In genomic region chr13:30082761-30083160, GRCm38 (mm10) we compare ENCODE assay signal across 30 mouse cellular contexts. TPM values are rescaled to one million over a fixed set of nuclear protein-coding genes. Genes with fewer than 3 reads are reported as not detected.
DNase-seq lines count a peak whose midpoint lies in the region; ATAC-seq lines count a peak whose summit lies in the region.
"Had no signal": no experiment of that assay in that cellular context is flagged by ENCODE, and none has a peak within 500 bp of the region (broad histone marks: within the 10 kb centered on the region; RNA-seq: fewer than 3 reads in every experiment).

No protein-coding gene starts in this region.

- no peak for ATAC-seq in embryonic facial prominence, embryonic 11.5 days (replicated peaks; ENCODE audit: insufficient number of reproducible peaks, low FRiP score, low TSS enrichment, low read depth)
- no peak for ATAC-seq in midbrain, embryonic 11.5 days (ENCODE audit: low FRiP score)
- no peak for ATAC-seq in midbrain, embryonic 14.5 days (ENCODE audit: low FRiP score, low TSS enrichment)
- ATAC-seq: forebrain, embryonic 15.5 days; hindbrain, postnatal 0 days; inflammation-experienced regulatory T-cells, adult 6 months; intestine, embryonic 16.5 days had no signal

- H3K4me1 ChIP-seq in embryonic facial prominence, embryonic 11.5 days (ENCODE audit: control insufficient read depth, insufficient read depth, low read length): no peaks in the 10 kb centered on the region; the same call in 1 of the 2 replicates
- H3K4me1 ChIP-seq in embryonic facial prominence, embryonic 10.5 days: peaks cover 38% of the 10 kb centered on the region
- H3K4me1 ChIP-seq in midbrain, embryonic 11.5 days (ENCODE audit: control insufficient read depth, insufficient read depth, low read length): no peaks in the 10 kb centered on the region
- no peaks in the 10 kb centered on the region for H3K4me1 ChIP-seq in midbrain, embryonic 14.5 days (ENCODE audit: control insufficient read depth, insufficient read depth, low read length)

- H3K4me2 ChIP-seq in embryonic facial prominence, embryonic 11.5 days (ENCODE audit: low read depth, low read length): no peak overlapping the region
- no peak overlapping the region for H3K4me2 ChIP-seq in midbrain, embryonic 11.5 days
- H3K4me2 ChIP-seq in midbrain, embryonic 14.5 days (ENCODE audit: low read length): no peak overlapping the region
- H3K4me2 ChIP-seq: embryonic facial prominence, embryonic 12.5 days; forebrain, embryonic 12.5 days; forebrain, embryonic 15.5 days; heart, embryonic 13.5 days; hindbrain, embryonic 14.5 days had no signal

- DNase-seq in embryonic facial prominence, embryonic 11.5 days (ENCODE audit: low spot score): peak; percentile 84
- DNase-seq in embryonic facial prominence, embryonic 10.5 days (ENCODE audit: low spot score): no peak
- DNase-seq in midbrain, embryonic 11.5 days (ENCODE audit: low spot score, missing footprints): peak; percentile 75
- DNase-seq in midbrain, embryonic 14.5 days: no peak
- DNase-seq in forelimb bud, embryonic 11.5 days (ENCODE audit: low read depth, low spot score): peak; percentile 27
- no peak for DNase-seq in right cerebral cortex, postnatal 36 days (ENCODE audit: low spot score in 2 of 2)
- DNase-seq: adrenal gland, adult 2 months; adrenal gland, postnatal 14 days; B cell, adult 2 months; cerebellum, adult 18-20 months; cerebellum, adult 9-10 months; cerebellum, postnatal 14 days; gastrocnemius, postnatal 10 days; gastrocnemius, postnatal 36 days; heart, adult 2 months; heart, postnatal 14 days; heart, postnatal 4 days; kidney, adult 18-20 months had no signal

- H3K36me3 ChIP-seq in embryonic facial prominence, embryonic 11.5 days (replicated peaks; ENCODE audit: control insufficient read depth, insufficient read depth, low read depth, low read length): no peaks in the 10 kb centered on the region
- H3K36me3 ChIP-seq in embryonic facial prominence, embryonic 10.5 days (replicated peaks): no peaks in the 10 kb centered on the region
- H3K36me3 ChIP-seq in midbrain, embryonic 11.5 days (ENCODE audit: control insufficient read depth, insufficient read depth, low read length): no peaks in the 10 kb centered on the region
- no peaks in the 10 kb centered on the region for H3K36me3 ChIP-seq in midbrain, embryonic 14.5 days (ENCODE audit: control insufficient read depth, insufficient read depth, low read length)
- H3K36me3 ChIP-seq: embryonic facial prominence, embryonic 12.5 days; forebrain, embryonic 12.5 days; forebrain, embryonic 15.5 days; G1E; heart, embryonic 10.5 days; heart, embryonic 13.5 days had no signal

- no peaks in the 10 kb centered on the region for H3K9me3 ChIP-seq in embryonic facial prominence, embryonic 11.5 days (replicated peaks; ENCODE audit: control insufficient read depth, low read length)
- H3K9me3 ChIP-seq in embryonic facial prominence, embryonic 10.5 days: no peaks in the 10 kb centered on the region
- H3K9me3 ChIP-seq in midbrain, embryonic 11.5 days (ENCODE audit: control insufficient read depth, low read length): no peaks in the 10 kb centered on the region
- no peaks in the 10 kb centered on the region for H3K9me3 ChIP-seq in midbrain, embryonic 14.5 days (ENCODE audit: control insufficient read depth, low read length)
- H3K9me3 ChIP-seq: embryonic facial prominence, embryonic 12.5 days; forebrain, embryonic 12.5 days; forebrain, embryonic 15.5 days; G1E; heart, embryonic 10.5 days; heart, embryonic 13.5 days had no signal

- H3K27me3 ChIP-seq in embryonic facial prominence, embryonic 11.5 days (ENCODE audit: control insufficient read depth, insufficient read depth, low read length): no peaks in the 10 kb centered on the region
- H3K27me3 ChIP-seq in embryonic facial prominence, embryonic 10.5 days (replicated peaks; ENCODE audit: low read depth, poor library complexity, severe bottlenecking): no peaks in the 10 kb centered on the region
- no peaks in the 10 kb centered on the region for H3K27me3 ChIP-seq in midbrain, embryonic 11.5 days (ENCODE audit: control insufficient read depth, insufficient read depth, low read length)
- no peaks in the 10 kb centered on the region for H3K27me3 ChIP-seq in midbrain, embryonic 14.5 days (ENCODE audit: control insufficient read depth, insufficient read depth, low read length)
- H3K27me3 ChIP-seq: CH12.LX; embryonic facial prominence, embryonic 12.5 days; forebrain, embryonic 12.5 days; forebrain, embryonic 15.5 days; heart, embryonic 13.5 days had no signal

- H3K27ac ChIP-seq in embryonic facial prominence, embryonic 11.5 days (replicated peaks; ENCODE audit: low read depth, low read length): no peak overlapping the region
- H3K27ac ChIP-seq in embryonic facial prominence, embryonic 10.5 days (replicated peaks): no peak overlapping the region
- H3K27ac ChIP-seq in midbrain, embryonic 11.5 days (ENCODE audit: low read depth, low read length): no peak overlapping the region
- no peak overlapping the region for H3K27ac ChIP-seq in midbrain, embryonic 14.5 days (replicated peaks; ENCODE audit: low read depth, low read length)
- H3K27ac ChIP-seq: embryonic facial prominence, embryonic 12.5 days; forebrain, embryonic 12.5 days; forebrain, embryonic 15.5 days; heart, adult 2 months; heart, embryonic 13.5 days; hindbrain, embryonic 14.5 days; hindbrain, postnatal 0 days had no signal

- no peak overlapping the region for H3K4me3 ChIP-seq in embryonic facial prominence, embryonic 11.5 days (ENCODE audit: low read depth, low read length)
- no peak overlapping the region for H3K4me3 ChIP-seq in embryonic facial prominence, embryonic 10.5 days
- H3K4me3 ChIP-seq in midbrain, embryonic 11.5 days (ENCODE audit: low read depth, low read length): no peak overlapping the region
- no peak overlapping the region for H3K4me3 ChIP-seq in midbrain, embryonic 14.5 days (replicated peaks; ENCODE audit: low read depth, low read length)
- H3K4me3 ChIP-seq: embryonic facial prominence, embryonic 12.5 days; erythroblast, embryonic 14.5 days; forebrain, embryonic 12.5 days; forebrain, embryonic 15.5 days; heart, adult 2 months; heart, embryonic 10.5 days; heart, embryonic 13.5 days had no signal

- 35% methylated on average over 2 of the region's 2 CpGs for WGBS in embryonic facial prominence, embryonic 11.5 days
- WGBS in embryonic facial prominence, embryonic 10.5 days: 60% methylated on average over 2 of the region's 2 CpGs
- WGBS in midbrain, embryonic 11.5 days: 80% methylated on average over 2 of the region's 2 CpGs
- 82% methylated on average over 2 of the region's 2 CpGs for WGBS in midbrain, embryonic 14.5 days

- H3K9ac ChIP-seq in embryonic facial prominence, embryonic 11.5 days (replicated peaks; ENCODE audit: low read length): no peak overlapping the region
- H3K9ac ChIP-seq in midbrain, embryonic 11.5 days (ENCODE audit: low read length): no peak overlapping the region
- no peak overlapping the region for H3K9ac ChIP-seq in midbrain, embryonic 14.5 days (replicated peaks; ENCODE audit: low read length)
- H3K9ac ChIP-seq: embryonic facial prominence, embryonic 12.5 days; forebrain, embryonic 12.5 days; forebrain, embryonic 15.5 days; heart, embryonic 13.5 days; hindbrain, embryonic 14.5 days had no signal

RNA-seq across cellular contexts. Expression of gene Mboat1, which starts 53.5 kb away (rescaled TPM):
- 9.8 and 10.3 TPM in 2 replicates for polyA plus RNA-seq in embryonic facial prominence, embryonic 11.5 days (2014; fragmentation: Nextera tagmentation; extraction: Ambion mirVana)
- 6.3 and 7.6 TPM in 2 replicates for polyA plus RNA-seq in embryonic facial prominence, embryonic 10.5 days (2016; fragmentation: Nextera tagmentation; extraction: Ambion mirVana)
- polyA plus RNA-seq in midbrain, embryonic 11.5 days (2014; fragmentation: Nextera tagmentation; extraction: Ambion mirVana): 5.8 and 7.2 TPM in 2 replicates
- polyA plus RNA-seq in midbrain, embryonic 14.5 days (2014; fragmentation: Nextera tagmentation; extraction: Ambion mirVana): 1.9 TPM in 2 replicates
- polyA plus RNA-seq: erythroblast, embryonic 14.5 days; G1E had no signal

Comparison
In these comparisons a context has a peak if more than half of its experiments do, and no peak if none do; other contexts are left out.
1. DNase-seq: peak in embryonic facial prominence, embryonic 11.5 days (single experiment), midbrain, embryonic 11.5 days (single experiment) and forelimb bud, embryonic 11.5 days (single experiment); none in embryonic facial prominence, embryonic 10.5 days (single experiment), midbrain, embryonic 14.5 days (single experiment) and right cerebral cortex, postnatal 36 days (0 of 2).